Mouse (Mus musculus): Measurements from ENCODE around the gene Olfr305.

DNA sequence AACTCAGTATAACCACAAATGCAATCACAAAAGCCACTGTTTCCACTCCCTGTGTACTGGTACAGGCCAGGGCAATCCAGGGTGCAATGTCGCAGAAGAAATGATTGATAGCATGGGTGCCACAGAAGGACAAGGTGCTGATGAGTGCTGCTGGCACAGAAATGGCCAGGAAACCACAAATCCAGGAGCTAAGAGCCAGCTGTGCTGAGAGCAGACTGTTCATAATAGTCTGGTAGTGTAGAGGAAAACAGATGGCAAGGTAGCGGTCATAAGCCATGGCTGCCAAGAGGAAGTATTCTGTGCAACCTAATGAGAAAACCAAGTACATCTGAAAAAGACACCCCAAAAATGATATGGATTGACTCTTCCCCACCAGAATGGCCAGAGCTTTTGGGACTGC lies 45.4 kb downstream of the Olfr305 start:
- TF ChIP-seq USF1 (IDR thresholded peaks at IDR 0.05; ENCODE audit: low read depth) (no peak), POLR2A (IDR thresholded peaks at IDR 0.05; ENCODE audit: insufficient read length, low read depth) (no peak), MYOG (IDR thresholded peaks at IDR 0.05; ENCODE audit: control insufficient read depth in 1 of 3, insufficient read depth in 1 of 3, insufficient read length in 2 of 3, low read depth in 2 of 3) (no peak), POLR2AphosphoS2 (IDR thresholded peaks at IDR 0.05; ENCODE audit: insufficient read length, low read depth) (no peak), MAX (IDR thresholded peaks at IDR 0.05; ENCODE audit: low read depth) (no peak), MYOD1 (IDR thresholded peaks at IDR 0.05; ENCODE audit: control insufficient read depth in 1 of 3, insufficient read length in 2 of 3, low read depth in 2 of 3) (no peak), TCF12 (IDR thresholded peaks at IDR 0.05; ENCODE audit: insufficient read depth, poor library complexity, severe bottlenecking) (no peak), REST (IDR thresholded peaks at IDR 0.05; ENCODE audit: insufficient read depth, insufficient read length) (no peak), E2F4 (IDR thresholded peaks at IDR 0.05; ENCODE audit: insufficient read depth) (no peak)

All from myocyte (in vitro differentiated cells).